Mouse (Mus musculus): ENCODE data around the gene Cep72. TPM values are rescaled to one million over a fixed set of nuclear protein-coding genes. Genes with fewer than 3 reads are reported as not detected.
"Not testable (repeated sequence)": the region's sequence is repeated elsewhere in the genome, so short reads cannot be mapped to it uniquely, and the experiment has no call there.

Cep72 gene
- total RNA-seq, 2 experiments from 2014 or later = 3.7 to 5.1 TPM

GRCm38 (mm10) chr13:74030691-74031090, 31.4 kb downstream of the Cep72 start:
- peak; percentile 45 for DNase-seq

DNA sequence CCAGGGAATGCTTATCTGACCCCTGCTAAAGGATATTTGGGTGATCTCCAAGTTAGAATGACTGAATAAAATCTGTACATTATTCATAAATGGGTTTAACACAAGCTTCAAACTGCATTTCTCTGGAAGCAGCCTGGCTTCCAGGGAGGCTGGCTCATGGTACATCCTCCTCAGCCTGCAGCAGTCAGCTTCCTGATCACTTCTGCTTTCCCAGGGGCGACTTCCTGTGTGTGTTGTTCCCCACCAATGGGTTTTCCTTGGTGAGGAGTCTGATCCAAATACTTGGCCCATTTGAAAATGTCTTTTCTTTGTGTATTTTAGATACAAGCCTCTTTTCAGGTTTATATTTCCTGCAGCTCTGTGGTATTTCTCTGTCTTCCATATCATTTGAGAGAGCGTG, 33.1 kb downstream of the Cep72 start:
- DNase-seq = no peak

DNA sequence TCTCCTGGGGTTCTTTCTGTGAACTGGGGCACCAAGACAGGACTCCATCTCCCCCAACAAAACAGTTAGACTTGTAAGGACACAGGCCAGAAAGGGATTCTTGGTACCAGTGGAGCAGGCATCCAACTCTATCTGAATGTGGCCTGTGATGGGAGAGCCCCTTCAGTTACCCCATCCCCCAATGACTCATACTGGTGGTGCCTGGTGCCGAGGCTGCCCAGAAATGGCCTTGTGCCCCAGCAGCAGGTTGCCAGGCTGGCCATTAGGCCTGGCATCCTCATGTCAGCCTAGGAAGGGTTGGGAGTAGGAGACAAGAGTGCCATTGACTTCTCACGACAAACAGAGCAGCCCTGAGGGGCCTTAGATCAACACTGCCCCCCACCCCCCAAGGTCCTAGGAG, 34.0 kb downstream of the Cep72 start:
- DNase-seq = no peak

GRCm38 (mm10) chr13:74026215-74026614, 35.9 kb downstream of the Cep72 start:
- DNase-seq = peak; percentile 52

GRCm38 (mm10) chr13:74025151-74026081, 36.7 kb downstream of the Cep72 start:
- peak; percentile 66 for DNase-seq

- not testable (repeated sequence) for DNase-seq
Measured at GRCm38 (mm10) chr13:74019006-74019405, 43.1 kb downstream of the Cep72 start.

DNA sequence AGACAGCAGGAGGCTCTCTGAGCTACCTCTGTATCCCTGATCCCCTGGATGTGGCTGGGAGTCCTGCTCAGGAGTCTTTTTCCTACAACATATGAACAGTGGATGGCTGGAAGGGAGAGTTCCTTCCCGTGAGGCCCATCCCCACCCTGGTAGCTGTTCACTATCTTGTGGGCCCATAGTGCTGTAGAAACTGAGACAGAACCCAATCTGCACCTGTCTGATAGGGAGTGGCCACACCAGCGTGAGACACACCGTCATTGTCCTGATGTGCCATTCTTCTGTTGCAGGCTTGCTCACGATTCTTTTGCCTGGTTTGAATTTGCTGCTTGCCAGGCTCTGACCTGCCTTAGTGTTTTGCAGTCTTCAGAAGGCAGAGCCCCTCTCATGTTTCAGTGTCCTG, 44.7 kb downstream of the Cep72 start:
- no peak for DNase-seq

DNA sequence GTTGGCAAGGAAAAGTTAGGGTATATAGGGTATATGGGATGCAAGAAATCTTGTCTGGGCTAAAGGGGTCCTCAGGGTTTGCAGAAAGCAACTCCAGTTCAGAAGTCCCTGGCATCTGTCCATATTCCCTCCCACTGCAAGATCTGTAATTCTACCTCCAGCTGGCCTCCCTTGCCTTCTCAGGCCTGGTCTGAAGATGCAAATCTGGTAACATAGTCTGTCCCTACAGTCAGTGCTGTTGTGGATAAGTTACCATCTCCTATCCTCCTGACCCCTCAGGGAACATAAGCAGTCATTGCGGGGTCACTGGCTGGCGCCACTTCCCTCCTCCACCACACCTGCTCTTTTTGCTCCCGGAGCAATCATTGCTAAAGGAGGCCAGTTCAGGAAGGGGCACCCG, 46.2 kb downstream of the Cep72 start:
- no peak for DNase-seq

DNA sequence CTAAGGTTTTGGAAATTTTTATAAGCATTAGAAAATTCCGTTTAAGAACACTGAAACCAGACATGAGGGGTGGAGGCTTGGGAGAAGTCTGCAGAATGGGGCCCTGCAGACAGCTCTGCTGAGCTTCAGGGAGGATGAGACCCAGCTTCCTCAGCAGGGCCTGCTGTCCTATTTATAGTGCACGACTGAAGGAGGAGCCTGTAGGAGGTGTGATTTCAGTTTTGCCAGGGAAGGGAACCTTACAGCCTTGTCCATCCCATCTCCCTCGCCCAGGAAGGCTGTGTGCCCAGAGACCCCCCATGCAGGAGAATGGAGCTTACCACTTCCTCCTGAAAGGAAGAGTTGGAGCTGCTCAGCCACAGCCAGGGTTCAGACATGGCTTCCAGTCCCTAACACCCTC, 51.4 kb downstream of the Cep72 start:
- no peak for DNase-seq

DNA sequence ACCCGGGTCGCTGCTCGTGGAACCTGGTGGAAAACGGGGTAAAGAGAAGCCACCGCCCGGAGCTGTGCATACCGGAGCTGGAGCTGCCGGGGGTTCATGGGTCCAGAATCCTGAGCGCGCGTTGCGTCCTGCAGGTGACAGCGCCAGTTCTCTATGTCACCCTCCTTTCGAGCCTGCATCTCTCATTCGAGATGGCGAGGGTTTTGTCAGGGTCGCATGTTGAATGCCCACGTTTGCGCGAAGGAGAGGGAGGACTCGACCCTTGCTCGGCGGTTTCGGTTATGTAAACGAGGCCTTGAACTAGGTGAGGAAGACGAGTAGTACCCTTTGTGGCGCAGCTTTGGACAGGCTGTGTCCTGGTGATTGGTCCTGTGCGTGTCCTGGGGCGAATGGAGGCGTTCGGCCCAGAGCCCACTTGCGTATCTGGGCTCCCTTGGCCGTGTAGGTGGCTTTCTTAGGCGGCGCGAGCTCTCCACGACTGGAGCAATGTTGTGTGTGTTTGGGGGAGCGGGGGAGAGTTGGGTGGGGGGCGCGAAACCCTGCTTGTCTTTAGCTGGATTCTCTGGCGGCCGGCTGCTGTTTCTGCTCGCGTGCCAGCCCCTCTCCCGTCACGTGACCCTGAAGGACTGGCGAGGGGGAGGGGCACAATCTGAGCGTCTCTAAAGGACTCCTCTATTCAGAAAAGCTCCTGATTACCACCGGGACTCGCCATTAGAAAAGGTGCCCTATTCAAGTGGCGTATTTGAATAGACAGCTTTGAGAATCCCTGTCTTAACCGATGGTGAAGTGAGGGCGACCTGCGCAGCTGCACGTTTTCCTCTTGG, 52.1 kb downstream of the Cep72 start:
- peak; percentile 82 for DNase-seq

DNA sequence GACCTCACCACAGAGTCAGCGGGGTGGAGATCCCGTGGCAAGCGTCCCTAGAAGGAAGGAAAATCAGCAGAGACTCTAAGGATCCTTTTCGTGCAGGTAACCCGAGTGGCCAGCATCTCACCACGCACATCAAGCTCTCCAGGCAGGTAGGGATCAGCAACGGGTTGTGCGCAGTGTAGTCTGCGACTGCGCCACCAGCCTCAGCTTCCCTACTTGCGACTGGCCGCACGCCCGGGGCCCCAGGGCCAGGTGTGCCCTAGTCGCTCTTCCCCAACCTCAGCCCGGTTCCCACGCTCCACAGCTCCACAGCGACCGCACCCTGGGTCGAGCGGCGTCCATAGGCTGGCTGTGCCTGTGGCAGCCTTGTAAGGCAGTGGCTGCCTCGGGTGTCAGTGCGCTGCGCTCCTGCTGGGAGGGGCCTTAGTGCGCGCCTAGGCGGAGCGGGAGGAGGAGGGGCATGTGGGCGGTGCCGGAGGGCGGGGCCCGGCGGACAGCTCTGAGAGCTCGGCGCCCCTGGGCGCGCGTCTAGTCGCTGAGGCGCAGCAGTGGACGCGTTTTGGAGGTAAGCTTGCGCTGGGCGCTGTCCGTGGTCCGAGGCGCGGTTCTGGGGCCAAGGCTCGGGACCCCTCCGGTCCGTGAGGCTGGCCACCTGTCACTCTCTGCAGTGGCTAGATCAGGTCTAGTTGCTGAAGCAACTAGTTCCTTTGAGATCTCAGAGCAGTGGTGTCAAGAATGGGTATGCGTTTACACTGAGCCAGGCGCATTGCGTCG, 53.0 kb downstream of the Cep72 start, which contains the start of gene Tppp:
Gene Tppp, plus strand, starts transcription at position 460 of the 771 bp plus-strand sequence.
- peak; percentile 97 for DNase-seq

GRCm38 (mm10) chr13:74008216-74008615, 53.9 kb downstream of the Cep72 start:
- not testable (repeated sequence) for DNase-seq

GRCm38 (mm10) chr13:74006881-74007280, 55.2 kb downstream of the Cep72 start:
- DNase-seq = not testable (repeated sequence)

DNA sequence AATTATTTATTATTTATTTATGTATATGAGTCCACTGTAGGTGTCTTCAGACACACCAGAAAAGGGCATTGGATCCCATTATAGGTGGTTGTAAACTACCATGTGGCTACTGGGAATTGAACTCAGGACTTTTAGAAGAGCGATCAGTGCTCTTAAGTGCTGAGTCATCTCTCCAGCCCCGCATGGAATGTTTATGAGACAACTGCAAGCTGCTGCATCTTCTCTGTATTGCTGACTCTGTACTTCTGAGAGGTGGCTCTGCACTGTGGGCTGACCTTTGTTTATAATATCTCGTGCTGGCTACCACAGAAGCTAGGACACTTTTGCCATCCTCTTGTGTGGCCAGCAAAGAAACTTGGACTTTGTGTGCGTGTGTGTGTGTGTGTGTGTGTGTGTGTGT, 60.6 kb downstream of the Cep72 start:
- DNase-seq = no peak

DNA sequence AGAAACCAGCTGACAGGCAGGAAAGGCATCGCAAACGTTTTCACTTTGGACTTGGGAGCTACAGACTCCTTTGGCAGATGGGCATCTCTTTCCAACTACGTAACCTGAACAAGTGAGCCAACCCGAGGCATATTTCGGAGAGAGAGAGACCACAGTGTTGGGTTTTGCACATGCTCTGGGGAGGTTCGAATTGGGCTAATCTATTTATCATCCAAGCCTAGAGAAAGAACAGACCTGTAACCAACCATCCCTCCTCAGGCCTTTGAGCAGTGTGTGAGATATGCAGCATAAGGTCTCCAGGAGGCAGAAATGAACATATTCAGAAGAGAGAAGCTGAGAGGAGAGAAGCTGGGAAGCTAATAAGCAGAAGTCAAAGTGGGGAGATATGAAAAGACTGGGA, 61.1 kb downstream of the Cep72 start:
- DNase-seq = no peak

- DNase-seq = no peak
Measured at GRCm38 (mm10) chr13:74000519-74000918, 61.6 kb downstream of the Cep72 start.

GRCm38 (mm10) chr13:73996456-73996855, 65.6 kb downstream of the Cep72 start:
- DNase-seq = no peak

GRCm38 (mm10) chr13:73991267-73991666, 70.8 kb downstream of the Cep72 start:
- no peak for DNase-seq

- no peak for DNase-seq
Measured at GRCm38 (mm10) chr13:73990761-73991160, 71.3 kb downstream of the Cep72 start.

- no peak for DNase-seq
Measured at GRCm38 (mm10) chr13:73990325-73990724, 71.8 kb downstream of the Cep72 start.
